Mouse (Mus musculus): ENCODE measurements around the gene Mpdu1. TPM values are rescaled to one million over a fixed set of nuclear protein-coding genes. Genes with fewer than 3 reads are reported as not detected.
A peak's percentile ranks its signal among the peaks of the same experiment; 100 is the strongest.

The Mpdu1 gene
- polyA plus RNA-seq (2016; fragmentation: Nextera tagmentation; extraction: Ambion mirVana): 62.6 and 64.3 TPM in 2 replicates

- H3K4me2 ChIP-seq: peak within 1 kb of the TSS; percentile 58
- peak within 1 kb of the TSS; percentile 52 for H3K4me3 ChIP-seq (replicated peaks)
- peak within 1 kb of the TSS; percentile 97 for H3K27ac ChIP-seq
- peaks cover 57% of the 10 kb centered on the region for H3K36me3 ChIP-seq
- ATAC-seq (ENCODE audit: insufficient number of reproducible peaks, insufficient read depth, low FRiP score, low TSS enrichment, low read depth): peak; percentile 93
- H3K4me1 ChIP-seq (replicated peaks): peaks cover 17% of the 10 kb centered on the region
- no peaks in the 10 kb centered on the region for H3K27me3 ChIP-seq
- H3K9ac ChIP-seq (replicated peaks): peak within 1 kb of the TSS; percentile 64
- H3K9me3 ChIP-seq: no peaks in the 10 kb centered on the region
- under 1% methylated on average over 48 of the region's 48 CpGs for WGBS
These were observed at the start of gene Mpdu1 for GRCm38 (mm10) chr11:69662213-69662966. Gene Mpdu1, minus strand, starts transcription at chr11:69662642.

DNA sequence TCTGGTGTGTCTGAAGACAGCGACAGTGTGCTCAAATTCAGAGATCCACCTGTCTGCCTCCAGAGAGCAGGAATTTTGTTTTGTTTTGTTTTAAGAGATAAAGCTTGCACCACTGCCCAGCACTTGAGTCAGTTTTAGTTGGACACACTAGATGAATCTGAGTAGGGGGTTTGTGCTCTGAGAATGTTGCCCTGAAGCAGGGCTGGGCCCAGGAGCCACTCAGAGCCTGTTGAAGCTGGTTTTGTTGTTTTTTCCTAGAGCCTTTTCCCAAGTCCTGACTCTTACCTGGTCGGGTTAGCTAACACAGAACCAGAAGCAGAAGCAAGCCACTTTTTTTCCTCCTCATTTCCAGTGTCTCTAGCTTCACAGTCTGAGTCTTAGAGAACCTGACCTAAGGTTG is 48.6 kb upstream of the Mpdu1 start:
- Histone ChIP-seq H3K9me3 (no peaks in the 10 kb centered on the region; the same call in 1 of the 2 replicates), H3K4me1 (replicated peaks) (peaks cover 32% of the 10 kb centered on the region), H3K4me2 (no peak overlapping the region), H3K9ac (replicated peaks) (no peak overlapping the region), H3K36me3 (no peaks in the 10 kb centered on the region), H3K4me3 (replicated peaks) (no peak overlapping the region), H3K27ac (no peak overlapping the region), H3K27me3 (no peaks in the 10 kb centered on the region)
- ATAC-seq (ENCODE audit: insufficient number of reproducible peaks, insufficient read depth, low FRiP score, low TSS enrichment, low read depth): no peak
- 78% methylated on average over 2 of the region's 2 CpGs for WGBS

DNA sequence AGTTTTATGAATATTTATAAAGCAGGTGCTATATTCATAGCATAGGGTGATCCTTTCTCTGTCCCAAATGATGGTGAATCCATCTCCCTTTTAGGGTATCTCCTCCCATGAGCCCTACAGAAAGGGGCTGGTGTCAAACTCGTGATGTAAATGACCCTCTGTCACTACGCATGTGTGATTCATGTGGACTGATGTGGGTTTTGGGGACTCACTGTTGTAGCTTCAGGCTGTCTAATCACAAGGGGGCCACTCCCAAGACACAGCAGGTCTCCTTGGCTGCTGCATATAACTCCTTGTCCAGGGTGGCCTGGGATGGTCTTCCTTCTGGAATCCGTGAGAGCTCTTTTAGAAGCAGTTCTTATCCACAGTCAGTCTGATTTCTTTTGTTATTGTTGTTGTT is 48.0 kb upstream of the Mpdu1 start:
- 87% methylated on average over 3 of the region's 3 CpGs for WGBS
- Histone ChIP-seq H3K9ac (replicated peaks) (no peak overlapping the region), H3K27ac (no peak overlapping the region), H3K9me3 (no peaks in the 10 kb centered on the region; the same call in 1 of the 2 replicates), H3K4me1 (replicated peaks) (peaks cover 28% of the 10 kb centered on the region), H3K27me3 (no peaks in the 10 kb centered on the region), H3K36me3 (no peaks in the 10 kb centered on the region), H3K4me2 (no peak overlapping the region), H3K4me3 (replicated peaks) (no peak overlapping the region)
- ATAC-seq (ENCODE audit: insufficient number of reproducible peaks, insufficient read depth, low FRiP score, low TSS enrichment, low read depth): no peak

DNA sequence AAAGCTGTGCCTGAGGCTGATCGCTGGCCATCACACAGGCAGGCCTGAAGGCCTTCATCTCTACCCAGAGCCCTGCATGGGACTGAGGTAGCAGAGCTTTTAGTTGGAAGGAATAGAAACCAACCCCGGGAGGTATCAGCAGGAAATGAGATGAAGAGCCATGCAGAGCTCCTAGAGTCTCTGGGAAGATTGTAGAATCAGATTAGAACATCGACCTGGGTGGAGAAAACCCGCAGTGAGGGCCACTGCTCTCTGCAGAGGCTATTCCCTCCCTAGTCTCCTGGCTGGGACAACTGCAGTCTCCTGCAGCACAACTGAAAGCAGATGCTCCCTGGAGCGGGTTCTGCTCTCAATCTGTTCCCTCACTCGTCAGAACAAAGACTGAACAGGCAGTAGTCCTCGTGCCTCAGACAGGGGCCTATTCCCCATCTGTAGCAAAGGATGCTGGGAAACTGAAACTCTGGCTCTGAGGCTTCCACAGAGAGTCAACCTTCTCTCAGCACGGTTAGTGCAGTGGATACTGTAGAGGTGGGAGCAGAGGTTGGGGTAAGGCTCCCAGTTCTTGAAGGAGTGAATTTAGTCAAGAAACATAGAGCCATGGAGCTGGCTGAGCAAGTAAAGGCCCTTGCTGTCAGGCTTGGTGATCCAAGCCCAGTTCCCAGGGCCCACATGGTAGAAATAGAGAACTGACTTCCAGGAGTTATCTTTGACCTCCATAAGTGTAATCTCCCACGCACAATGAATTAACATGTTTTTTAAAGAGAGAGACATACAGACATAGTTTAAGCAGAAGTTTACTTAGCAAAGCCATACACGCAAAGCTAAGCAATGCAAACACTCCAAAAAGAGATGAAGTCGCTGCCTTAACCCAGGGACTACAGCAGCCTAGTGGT is 47.4 kb upstream of the Mpdu1 start:
- 52% methylated on average over 11 of the region's 11 CpGs for WGBS
- no peak overlapping the region for H3K4me3 ChIP-seq (replicated peaks)
- no peaks in the 10 kb centered on the region for H3K36me3 ChIP-seq
- 0 out of 2 replicates have a peak overlapping the region, but pooled peaks have one; percentile 7 for H3K27ac ChIP-seq
- no peaks in the 10 kb centered on the region for H3K27me3 ChIP-seq
- H3K4me1 ChIP-seq (replicated peaks): peaks cover 26% of the 10 kb centered on the region
- no peak for ATAC-seq (ENCODE audit: insufficient number of reproducible peaks, insufficient read depth, low FRiP score, low TSS enrichment, low read depth)
- H3K4me2 ChIP-seq: no peak overlapping the region
- H3K9ac ChIP-seq (replicated peaks): peak overlapping the region; percentile 40; the same call in 1 of the 2 replicates
- H3K9me3 ChIP-seq: no peaks in the 10 kb centered on the region

- no peak for ATAC-seq (ENCODE audit: insufficient number of reproducible peaks, insufficient read depth, low FRiP score, low TSS enrichment, low read depth)
- 60% methylated on average over 3 of the region's 3 CpGs for WGBS
- Histone ChIP-seq H3K4me2 (no peak overlapping the region), H3K27ac (0 out of 2 replicates have a peak overlapping the region, but pooled peaks have one; percentile 3), H3K27me3 (no peaks in the 10 kb centered on the region), H3K9ac (replicated peaks) (no peak overlapping the region), H3K4me3 (replicated peaks) (no peak overlapping the region), H3K9me3 (no peaks in the 10 kb centered on the region), H3K36me3 (no peaks in the 10 kb centered on the region), H3K4me1 (replicated peaks) (peaks cover 19% of the 10 kb centered on the region)
These were observed 46.3 kb upstream of the Mpdu1 start for GRCm38 (mm10) chr11:69708614-69709265.

DNA sequence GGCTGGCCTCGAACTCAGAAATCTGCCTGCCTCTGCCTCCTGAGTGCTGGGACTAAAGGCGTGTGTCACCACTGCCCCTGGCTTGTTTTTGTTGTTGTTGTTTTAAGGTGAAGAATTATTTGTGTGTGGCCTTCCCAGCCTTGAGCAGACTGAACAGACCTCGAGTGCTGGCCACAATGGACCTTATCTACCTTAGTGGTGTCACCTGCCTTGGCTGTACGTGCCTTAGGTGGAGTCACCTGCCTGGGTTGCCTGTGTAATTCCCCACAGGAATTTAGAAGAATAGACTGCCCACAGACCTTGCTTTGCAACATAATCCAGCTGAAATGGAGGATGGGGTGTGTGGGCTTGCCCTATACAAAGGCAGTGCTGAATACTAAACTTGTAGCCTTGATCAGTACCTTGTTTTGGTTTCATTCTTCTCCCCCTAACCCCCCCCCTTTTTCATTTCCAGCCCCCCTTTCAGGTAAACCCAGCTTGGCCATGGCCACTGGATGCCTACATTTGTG is 45.5 kb upstream of the Mpdu1 start:
- Histone ChIP-seq H3K9me3 (no peaks in the 10 kb centered on the region), H3K27me3 (no peaks in the 10 kb centered on the region), H3K27ac (no peak overlapping the region), H3K4me2 (no peak overlapping the region), H3K36me3 (no peaks in the 10 kb centered on the region), H3K4me3 (replicated peaks) (no peak overlapping the region), H3K4me1 (replicated peaks) (peaks cover 19% of the 10 kb centered on the region), H3K9ac (replicated peaks) (no peak overlapping the region)
- no peak for ATAC-seq (ENCODE audit: insufficient number of reproducible peaks, insufficient read depth, low FRiP score, low TSS enrichment, low read depth)
- WGBS: 86% methylated on average over 4 of the region's 4 CpGs

DNA sequence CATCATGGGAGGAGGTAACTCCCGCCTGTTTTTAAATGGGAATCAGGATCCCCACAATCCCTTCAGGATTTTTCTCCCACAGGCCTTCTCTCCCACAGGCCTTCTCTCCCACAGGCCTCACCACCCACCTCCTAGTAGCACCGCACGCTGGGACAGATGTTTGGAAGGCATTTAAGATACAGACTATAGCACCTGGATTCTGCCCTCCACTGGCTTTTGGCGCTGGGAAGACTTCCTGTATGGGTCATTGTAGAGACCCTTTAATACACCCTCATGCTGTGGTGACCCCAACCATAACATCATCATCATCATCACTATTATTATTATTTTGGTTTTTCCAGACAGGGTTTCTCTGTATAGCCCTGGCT is 45.0 kb upstream of the Mpdu1 start:
- ATAC-seq (ENCODE audit: insufficient number of reproducible peaks, insufficient read depth, low FRiP score, low TSS enrichment, low read depth): no peak
- H3K4me2 ChIP-seq: no peak overlapping the region
- H3K27me3 ChIP-seq: no peaks in the 10 kb centered on the region
- H3K36me3 ChIP-seq: no peaks in the 10 kb centered on the region
- no peak overlapping the region for H3K4me3 ChIP-seq (replicated peaks)
- H3K4me1 ChIP-seq (replicated peaks): peaks cover 19% of the 10 kb centered on the region
- H3K9ac ChIP-seq (replicated peaks): no peak overlapping the region
- 80% methylated on average over 4 of the region's 4 CpGs for WGBS
- no peak overlapping the region for H3K27ac ChIP-seq
- no peaks in the 10 kb centered on the region for H3K9me3 ChIP-seq

GRCm38 (mm10) chr11:69706775-69707479 is 44.5 kb upstream of the Mpdu1 start:
- Histone ChIP-seq H3K4me2 (no peak overlapping the region), H3K4me1 (replicated peaks) (peaks cover 19% of the 10 kb centered on the region), H3K9me3 (no peaks in the 10 kb centered on the region), H3K27me3 (no peaks in the 10 kb centered on the region), H3K4me3 (replicated peaks) (no peak overlapping the region), H3K9ac (replicated peaks) (0 out of 2 replicates have a peak overlapping the region, but pooled peaks have one; percentile 1), H3K36me3 (no peaks in the 10 kb centered on the region), H3K27ac (no peak overlapping the region)
- WGBS: 45% methylated on average over 6 of the region's 6 CpGs
- ATAC-seq (ENCODE audit: insufficient number of reproducible peaks, insufficient read depth, low FRiP score, low TSS enrichment, low read depth): no peak

- Histone ChIP-seq H3K4me3 (replicated peaks) (no peak overlapping the region), H3K27me3 (no peaks in the 10 kb centered on the region), H3K4me1 (replicated peaks) (peaks cover 16% of the 10 kb centered on the region), H3K9ac (replicated peaks) (no peak overlapping the region), H3K4me2 (no peak overlapping the region), H3K36me3 (no peaks in the 10 kb centered on the region), H3K9me3 (no peaks in the 10 kb centered on the region), H3K27ac (no peak overlapping the region)
- 29% methylated on average over 2 of the region's 2 CpGs for WGBS
- no peak for ATAC-seq (ENCODE audit: insufficient number of reproducible peaks, insufficient read depth, low FRiP score, low TSS enrichment, low read depth)
These were observed 42.2 kb upstream of the Mpdu1 start for GRCm38 (mm10) chr11:69704613-69705010.

DNA sequence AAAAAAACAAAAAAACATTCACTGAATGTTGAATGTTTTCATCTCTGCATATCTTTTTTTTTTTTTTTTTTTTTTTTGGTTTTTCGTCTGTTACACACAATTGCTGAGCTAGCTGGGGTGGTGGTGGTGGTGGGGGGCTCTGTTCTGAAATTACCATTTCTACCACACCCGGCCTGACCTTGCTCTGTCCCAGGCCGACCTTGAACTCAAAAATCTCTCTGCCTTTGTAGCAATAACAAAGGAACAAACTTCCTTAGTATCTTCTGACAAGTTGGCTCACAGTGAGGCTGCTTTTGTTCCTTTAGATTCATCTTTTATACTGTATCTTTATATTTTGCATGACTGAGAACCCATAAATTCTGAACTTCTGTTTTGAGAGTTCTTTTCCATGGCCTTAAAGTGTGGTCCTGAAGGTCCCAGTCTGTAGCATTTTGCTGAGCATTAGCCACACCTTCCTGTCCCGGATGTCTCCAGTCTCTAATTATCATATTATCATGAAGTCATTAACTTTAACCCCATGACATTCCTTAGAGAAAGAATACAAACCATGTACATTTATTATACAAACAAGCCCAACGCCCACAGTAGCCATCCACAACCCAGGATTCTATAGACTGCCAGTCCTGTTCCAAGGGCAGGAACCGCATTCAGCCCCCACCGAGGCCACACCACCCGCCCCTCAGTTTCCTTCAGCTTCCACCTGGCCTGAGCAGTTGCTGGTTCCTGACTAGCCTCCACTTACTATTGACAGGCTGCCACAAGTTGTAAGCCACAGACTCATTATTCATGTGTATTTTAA is 41.6 kb upstream of the Mpdu1 start:
- ATAC-seq (ENCODE audit: insufficient number of reproducible peaks, insufficient read depth, low FRiP score, low TSS enrichment, low read depth): no peak
- H3K4me3 ChIP-seq (replicated peaks): no peak overlapping the region
- WGBS: 67% methylated on average over 8 of the region's 8 CpGs
- H3K4me1 ChIP-seq (replicated peaks): peaks cover 10% of the 10 kb centered on the region
- H3K9ac ChIP-seq (replicated peaks): no peak overlapping the region
- no peaks in the 10 kb centered on the region for H3K9me3 ChIP-seq
- no peak overlapping the region for H3K4me2 ChIP-seq
- H3K36me3 ChIP-seq: no peaks in the 10 kb centered on the region
- H3K27ac ChIP-seq: no peak overlapping the region
- no peaks in the 10 kb centered on the region for H3K27me3 ChIP-seq
